Mouse (Mus musculus) liver, adult 10 weeks (tissue): ENCODE results near the gene Vps13d. TPM values are rescaled to one million over a fixed set of nuclear protein-coding genes. Genes with fewer than 3 reads are reported as not detected.

Experiments used
- polyA plus RNA-seq: library from polyadenylated mRNA; stranded (reverse); fragments of 350-450 nt; fragmentation: Illumina TruSeq; extraction: RNeasy Lipid Tissue Mini Kit (QIAGEN cat#74804); gene quantifications from one replicate; pipeline ENCODE4 v1.2.3, GENCODE M21; 2014; ENCODE audit warnings: low read depth, low replicate concordance

Gene Vps13d
- 27.2 TPM for polyA plus RNA-seq

DNA sequence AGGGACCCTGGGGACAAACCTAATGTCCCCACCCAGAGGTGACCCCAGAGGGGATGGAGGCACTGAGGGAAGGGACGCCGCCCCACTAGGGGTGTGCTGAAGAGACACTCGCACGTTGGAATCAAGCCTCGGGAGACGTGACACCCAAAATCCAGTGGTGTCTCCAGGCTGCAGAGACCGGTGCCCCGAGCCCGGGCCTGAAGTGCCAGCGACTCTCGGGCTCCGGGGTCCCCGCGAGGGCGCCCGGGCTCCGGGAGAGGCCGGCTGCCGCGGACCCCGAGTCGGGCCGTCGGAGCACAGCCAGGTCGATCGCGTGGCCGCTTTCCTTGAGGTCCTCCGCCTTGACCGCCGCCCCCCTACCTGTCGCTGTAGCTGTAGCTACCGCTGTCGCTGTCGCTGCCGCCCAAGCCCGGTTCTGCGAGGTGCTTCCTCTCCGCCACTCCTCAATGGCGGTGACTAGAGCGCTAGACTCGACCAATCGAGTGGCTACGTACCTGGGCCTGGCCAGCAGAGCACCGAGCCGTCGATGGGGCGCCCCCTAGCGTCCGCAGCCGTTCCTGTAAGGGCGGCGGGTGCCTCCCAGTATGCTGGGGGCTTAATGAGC is at the start of gene Vps13d:
Gene Vps13d (minus strand): TSS at position 447 of the 604 bp plus-strand sequence.

Other genes with a start within 250 kb of the Vps13d start
- 3.8 TPM for gene Tnfrsf1b, start 51.9 kb upstream of the Vps13d start, polyA plus RNA-seq
- gene Tnfrsf8, start 120.2 kb upstream of the Vps13d start, polyA plus RNA-seq = not detected